Mouse (Mus musculus): ENCODE measurements at regions not wholly inside any gene's neighbourhood (a gene's known extent, or its start where the extent isn't known, plus 50 kb on each side); places are given as distances from the start of the nearest gene placed in this dataset.
"Not testable (repeated sequence)": the region's sequence is repeated elsewhere in the genome, so short reads cannot be mapped to it uniquely, and the experiment has no call there.

- DNase-seq (ENCODE audit: low read depth, low spot score) = no peak
These were observed 81.7 kb downstream of the Sem1 start for GRCm38 (mm10) chr6:6496789-6497188.

DNA sequence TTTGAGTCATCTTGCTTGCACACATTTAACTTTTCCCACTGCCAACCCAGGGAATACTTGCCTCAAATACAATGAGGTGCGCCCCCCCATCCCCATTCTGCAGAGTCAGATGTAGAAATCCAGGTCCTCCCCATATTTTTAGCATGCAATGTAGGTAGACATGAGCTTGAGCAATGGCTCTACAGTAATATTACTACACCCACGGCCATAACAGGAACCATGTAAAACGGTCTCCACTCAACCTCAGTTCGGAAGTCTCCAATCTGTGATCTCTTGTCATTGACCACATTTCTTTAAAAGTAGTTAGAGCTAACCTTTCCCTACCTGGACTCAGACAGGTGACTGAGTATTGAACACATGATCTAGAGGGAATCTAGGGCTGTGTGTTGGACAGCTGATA lies 82.1 kb downstream of the Sem1 start:
- no peak for DNase-seq (ENCODE audit: low read depth, low spot score)

DNA sequence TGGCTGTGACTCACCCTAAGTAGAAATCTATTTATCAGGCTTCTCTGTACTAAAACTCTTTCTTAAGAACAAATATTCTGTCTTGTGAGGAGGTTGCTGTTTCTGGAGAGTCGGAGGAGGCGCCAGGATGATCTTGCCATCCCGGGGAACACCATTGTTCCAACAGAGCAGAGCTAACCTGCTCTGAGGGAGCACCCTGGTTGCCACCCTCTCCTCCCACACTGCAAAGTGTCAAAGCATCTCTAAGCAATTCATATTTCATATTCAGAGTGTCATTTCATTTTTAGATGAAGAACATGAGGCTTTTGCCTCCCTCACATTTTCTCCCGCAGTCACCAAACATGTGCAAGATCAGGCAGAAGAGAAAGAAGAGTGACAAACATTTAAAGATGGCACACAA lies 90.3 kb downstream of the Sem1 start:
- no peak for DNase-seq (ENCODE audit: low read depth, low spot score)

DNA sequence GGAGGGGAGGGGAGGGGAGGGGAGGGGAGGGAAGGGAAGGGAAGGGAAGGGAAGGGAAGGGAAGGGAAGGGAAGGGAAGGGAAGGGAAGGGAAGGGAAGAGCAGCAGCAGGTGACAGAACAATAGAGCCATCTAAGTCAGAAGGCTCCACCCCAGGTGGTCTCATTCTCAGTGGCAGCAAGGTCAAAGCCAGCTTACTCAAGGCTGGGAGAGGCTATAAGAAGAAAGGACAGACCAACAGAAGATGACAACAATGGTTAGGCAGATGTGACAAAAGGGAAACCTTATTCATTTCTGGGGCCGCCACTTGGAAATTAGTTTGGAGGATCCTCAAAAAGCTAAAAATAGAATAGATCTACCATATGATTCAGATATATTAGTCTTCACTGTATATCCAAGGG lies 96.9 kb downstream of the Sem1 start:
- DNase-seq (ENCODE audit: low read depth, low spot score) = not testable (repeated sequence)

GRCm38 (mm10) chr6:6470397-6470796 lies 108.1 kb downstream of the Sem1 start:
- no peak for DNase-seq (ENCODE audit: low read depth, low spot score)

- no peak for DNase-seq (ENCODE audit: low read depth, low spot score)
These were observed 110.9 kb downstream of the Sem1 start for GRCm38 (mm10) chr6:6467526-6467925.

DNA sequence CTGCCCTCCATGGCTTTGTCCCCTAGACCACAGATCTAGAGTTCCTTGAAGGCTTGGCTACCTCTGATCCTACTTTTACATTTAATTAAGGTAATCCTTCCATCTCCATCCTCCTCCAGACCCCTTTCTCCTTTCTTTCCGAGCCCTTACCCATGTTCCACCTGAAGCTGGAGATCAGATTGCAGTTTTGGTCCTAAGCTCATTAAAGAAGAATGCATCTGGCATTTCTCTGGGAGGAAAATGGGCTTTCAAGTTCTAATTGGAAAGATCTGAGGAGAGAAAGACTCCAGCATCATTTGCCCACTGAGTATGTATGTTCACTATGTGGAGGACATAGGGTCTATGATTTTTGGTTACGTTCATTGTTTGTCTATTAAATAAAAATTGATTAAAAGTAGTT lies 112.2 kb downstream of the Sem1 start:
- DNase-seq (ENCODE audit: low read depth, low spot score) = no peak

- DNase-seq (ENCODE audit: low read depth, low spot score) = no peak
These were observed 114.5 kb downstream of the Sem1 start for GRCm38 (mm10) chr6:6463807-6464470.

GRCm38 (mm10) chr6:6459918-6460239 lies 118.6 kb downstream of the Sem1 start:
- DNase-seq (ENCODE audit: low read depth, low spot score) = no peak

DNA sequence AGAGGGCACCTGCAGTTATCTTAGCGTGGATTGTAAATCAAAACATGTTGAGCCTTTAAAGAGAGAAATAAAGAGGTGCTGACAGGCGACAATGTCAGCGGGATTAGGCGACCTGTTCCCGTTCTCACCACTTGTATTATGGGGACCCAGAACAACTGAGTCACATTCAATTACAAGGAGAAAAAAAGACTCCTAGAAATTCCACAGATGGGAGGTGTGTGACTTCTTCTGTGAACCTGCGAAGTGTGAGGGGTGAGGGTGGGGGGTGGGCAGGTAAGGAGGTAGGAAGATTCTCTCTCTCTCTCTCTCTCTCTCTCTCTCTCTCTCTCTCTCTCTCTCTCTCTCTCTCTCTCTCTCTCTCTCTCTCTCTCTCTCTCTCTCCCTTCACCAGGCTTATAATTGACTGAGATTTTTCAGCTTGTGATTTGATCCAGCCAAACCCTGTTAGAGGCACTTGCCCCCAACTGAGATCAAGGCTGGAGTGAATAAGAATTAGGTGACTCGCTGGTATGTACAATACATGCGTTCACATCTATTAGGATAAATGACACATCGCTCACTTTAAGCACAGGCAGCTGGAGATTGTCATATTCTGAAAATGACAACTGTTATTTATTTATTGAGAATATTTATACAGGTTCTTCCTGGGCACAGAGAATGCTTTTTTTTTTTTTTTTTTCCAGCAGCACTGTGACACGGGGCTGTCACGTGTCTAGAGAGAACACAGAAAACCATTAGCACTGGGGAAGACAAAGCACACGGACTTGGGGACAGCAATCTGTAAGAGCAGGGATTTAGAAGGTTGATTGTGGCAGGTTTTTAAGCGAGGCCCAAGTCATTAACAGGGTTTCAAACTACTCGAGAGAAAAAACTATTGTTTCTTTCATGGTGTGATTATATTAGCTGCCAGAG lies 119.2 kb downstream of the Sem1 start:
- no peak for DNase-seq (ENCODE audit: low read depth, low spot score)

GRCm38 (mm10) chr6:6457726-6458125 lies 120.7 kb downstream of the Sem1 start:
- DNase-seq (ENCODE audit: low read depth, low spot score) = no peak

- DNase-seq (ENCODE audit: low read depth, low spot score) = no peak
These were observed 121.5 kb downstream of the Sem1 start for GRCm38 (mm10) chr6:6457001-6457400.

DNA sequence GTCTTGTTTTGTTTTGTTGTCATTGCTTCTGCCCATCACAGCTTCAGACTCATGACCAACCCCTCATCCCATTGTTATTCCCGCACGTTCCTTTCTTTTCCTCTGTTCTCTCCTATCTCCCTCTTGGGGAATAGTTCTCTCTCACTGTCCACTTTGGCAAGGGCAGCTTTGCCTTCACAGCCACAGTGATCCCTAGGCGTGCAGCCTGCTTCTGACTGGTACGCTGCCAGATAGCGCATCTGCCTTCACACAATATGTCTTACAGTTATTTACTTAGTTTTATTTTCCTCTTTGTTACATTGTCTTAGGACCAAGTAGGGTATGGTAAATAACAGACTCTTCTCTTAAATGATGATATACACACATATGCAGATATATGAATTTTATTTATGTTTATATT lies 122.9 kb downstream of the Sem1 start:
- DNase-seq (ENCODE audit: low read depth, low spot score) = no peak

- no peak for DNase-seq (ENCODE audit: low read depth, low spot score)
These were observed 124.1 kb downstream of the Sem1 start for GRCm38 (mm10) chr6:6454396-6454795.

DNA sequence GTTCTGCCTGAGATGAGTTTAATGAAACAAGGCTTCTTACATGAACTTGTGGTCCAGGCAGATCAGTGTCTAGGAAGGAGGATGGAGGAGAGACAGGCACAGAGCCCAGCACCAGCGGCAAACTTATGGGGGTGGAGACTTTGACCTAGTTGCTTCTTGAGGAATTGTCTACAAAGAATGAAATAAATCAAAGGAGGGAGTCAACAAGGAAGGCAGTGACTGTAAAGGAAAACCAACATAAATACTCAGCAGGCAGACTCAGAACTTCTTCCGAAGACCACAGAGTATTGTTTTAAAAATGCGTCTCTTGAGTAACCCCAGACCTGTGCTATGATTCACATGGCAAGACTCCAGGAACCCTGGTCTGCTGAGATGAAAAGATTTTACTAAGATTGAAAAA lies 143.6 kb downstream of the Sem1 start:
- no peak for DNase-seq (ENCODE audit: low read depth, low spot score)

DNA sequence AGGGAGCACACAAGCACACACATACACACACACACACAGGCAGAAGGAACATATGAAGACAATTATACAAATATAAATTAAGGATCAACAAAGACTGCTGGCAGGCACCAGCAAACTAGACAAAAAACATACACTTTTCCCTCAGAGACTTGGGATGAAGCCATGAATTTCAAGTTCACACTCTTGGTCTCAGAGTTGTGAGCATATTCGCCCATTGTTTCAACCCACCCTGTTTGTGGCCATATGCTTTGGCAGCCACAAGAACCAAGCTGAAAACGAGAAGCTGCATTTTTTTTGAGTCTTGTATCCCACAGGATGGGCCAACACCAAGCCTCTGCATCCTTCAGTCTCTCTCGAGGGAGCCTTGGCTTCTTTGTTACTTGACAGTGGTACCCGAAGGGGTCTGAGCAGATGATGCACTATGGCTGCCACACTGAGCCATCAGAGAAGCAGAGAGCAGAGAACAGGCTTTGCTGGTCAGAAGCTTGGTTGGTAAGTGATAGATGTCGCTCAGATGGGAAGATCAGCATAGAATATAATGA lies 144.1 kb downstream of the Sem1 start:
- no peak for DNase-seq (ENCODE audit: low read depth, low spot score)

DNA sequence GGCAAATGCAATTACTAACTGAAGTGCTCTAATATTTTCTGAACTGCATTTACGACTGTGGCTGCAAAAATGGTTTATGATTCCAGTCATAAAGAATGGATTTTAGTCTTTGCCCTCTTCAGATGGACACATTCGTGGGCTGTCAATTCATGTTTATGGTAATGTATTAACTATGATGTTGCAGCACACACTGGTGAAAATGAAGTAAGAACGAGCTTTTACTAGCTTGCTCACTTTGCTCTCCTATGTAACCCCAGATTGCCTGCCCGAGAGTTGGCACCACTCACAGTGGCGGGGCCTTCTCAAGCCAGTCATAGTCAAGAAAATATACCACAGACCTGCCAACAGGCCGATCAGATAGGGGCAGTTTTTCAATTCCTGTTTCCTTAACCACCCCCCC lies 145.3 kb downstream of the Sem1 start:
- DNase-seq (ENCODE audit: low read depth, low spot score) = no peak

DNA sequence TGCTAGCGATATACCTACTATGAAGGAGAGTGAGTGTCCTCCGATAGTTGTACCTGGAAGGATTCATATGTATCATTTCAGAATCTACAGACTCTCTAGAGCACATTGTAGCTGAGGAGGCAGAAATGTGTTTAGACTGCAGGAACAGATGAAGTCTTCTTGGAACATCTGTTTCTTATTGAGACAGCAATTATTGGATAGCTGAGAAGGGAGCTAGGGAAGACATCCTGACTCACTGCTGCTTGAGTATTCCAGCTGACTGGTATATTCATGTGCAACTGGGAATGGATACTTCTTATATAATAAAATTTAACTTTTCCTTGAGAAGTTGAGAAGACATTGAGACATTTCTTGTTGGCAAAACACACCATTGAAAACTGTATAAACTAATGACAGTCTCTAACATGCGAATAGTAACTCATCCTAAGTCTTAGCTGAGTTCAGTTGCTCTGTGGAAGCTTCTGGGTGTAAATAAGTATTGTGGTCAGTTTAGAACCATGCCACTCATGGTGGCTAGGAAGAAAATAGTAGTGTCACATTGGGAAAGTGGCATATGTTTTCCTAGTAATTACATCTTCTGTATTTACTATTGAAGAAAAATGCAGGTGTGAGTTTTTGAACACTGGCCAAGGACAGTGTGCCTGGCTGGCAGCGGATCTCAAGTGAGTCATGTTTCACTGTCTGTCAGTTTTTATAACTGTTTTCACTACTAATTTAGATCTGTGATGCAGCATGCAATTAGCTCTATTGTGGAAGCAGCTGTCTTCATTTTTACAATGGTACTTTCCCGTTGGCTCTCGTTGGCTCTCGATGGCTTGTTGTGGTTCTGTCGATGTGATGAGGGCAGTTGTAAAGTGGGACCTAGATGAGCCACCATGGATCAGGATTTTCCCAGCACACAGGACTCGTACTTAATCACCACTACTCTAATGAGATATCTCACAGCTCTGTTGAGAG lies 163.5 kb downstream of the Sem1 start:
- no peak for DNase-seq (ENCODE audit: low read depth, low spot score)

DNA sequence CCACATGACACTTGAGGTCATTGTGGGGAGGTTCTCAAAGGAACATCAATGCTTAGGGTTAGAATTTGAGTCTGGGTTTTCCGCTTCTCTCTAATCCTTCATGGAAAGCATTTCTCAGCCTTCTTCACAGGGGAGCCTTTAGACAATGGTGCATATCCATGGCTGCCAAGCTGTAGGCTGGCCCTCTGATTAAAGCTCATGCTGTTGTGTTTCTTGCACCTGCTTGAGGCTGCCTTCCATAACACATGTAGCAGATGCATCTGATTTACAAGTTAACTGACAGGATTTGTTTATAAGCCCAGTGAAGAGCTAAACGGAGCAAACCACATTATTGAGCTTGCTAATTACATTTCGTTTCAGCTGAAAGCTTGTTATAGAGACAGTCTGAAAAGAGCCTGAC lies 180.5 kb downstream of the Sem1 start:
- DNase-seq (ENCODE audit: low read depth, low spot score) = no peak

GRCm38 (mm10) chr6:6389454-6390445 lies 172.8 kb upstream of the Slc25a13 start:
- DNase-seq (ENCODE audit: low read depth, low spot score) = no peak

Data from CD4-positive, CD25-positive, alpha-beta regulatory T cell, adult 2 months (primary cell).